Mouse (Mus musculus) heart, postnatal 0 days (tissue): ENCODE data around the gene 1700024P04Rik. TPM values are rescaled to one million over a fixed set of nuclear protein-coding genes. Genes with fewer than 3 reads are reported as not detected.

Source experiments
- ATAC-seq: fragments of 200-750 bp; cut with Nextera tagmentation; 2 replicates; pipeline ENCODE4 v1.8.0; 2017; ENCODE audit warnings: low read depth, moderate number of reproducible peaks, moderate library complexity; ENCODE audit not compliant: insufficient read depth
- DNase-seq: peaks from one replicate; pipeline ENCODE4 v3.0.0-alpha.2; 2016; ENCODE audit warnings: low spot score
- H3K27ac ChIP-seq: fragments of 300-500 bp; sonication (generic); 2 replicates; pipeline ENCODE4 v1.5.1; 2014; ENCODE audit warnings: low read depth, mild to moderate bottlenecking
- H3K27me3 ChIP-seq: fragments of 300-500 bp; sonication (generic); 2 replicates; pipeline ENCODE4 v1.6.1; 2014; ENCODE audit warnings: low read length, mixed read lengths; ENCODE audit not compliant: control insufficient read depth, insufficient read depth
- H3K36me3 ChIP-seq: fragments of 300-500 bp; sonication (generic); replicated peaks from 2 replicates; pipeline ENCODE4 v1.6.1; 2014; ENCODE audit warnings: low read length, mixed read lengths; ENCODE audit not compliant: control insufficient read depth, insufficient read depth
- H3K4me1 ChIP-seq: fragments of 300-500 bp; sonication (generic); 2 replicates; pipeline ENCODE4 v1.6.1; 2014; ENCODE audit warnings: antibody characterized with exemption; ENCODE audit not compliant: control insufficient read depth, insufficient read depth
- H3K4me2 ChIP-seq: fragments of 300-500 bp; sonication (generic); 2 replicates; pipeline ENCODE4 v1.6.1; 2014; ENCODE audit warnings: low read depth, mild to moderate bottlenecking, low read length, moderate library complexity
- H3K4me3 ChIP-seq: fragments of 300-500 bp; sonication (generic); 2 replicates; pipeline ENCODE4 v1.5.1; 2014; ENCODE audit warnings: low read depth, low read length
- H3K9ac ChIP-seq: fragments of 300-500 bp; sonication (generic); replicated peaks from 2 replicates; pipeline ENCODE4 v1.6.1; 2014; ENCODE audit warnings: low read depth, low read length, mixed read lengths
- H3K9me3 ChIP-seq: fragments of 300-500 bp; sonication (generic); replicated peaks from 2 replicates; pipeline ENCODE4 v1.6.1; 2016; ENCODE audit warnings: low read length; ENCODE audit not compliant: control insufficient read depth
- CTCF ChIP-seq: IDR thresholded peaks from 2 replicates; pipeline ENCODE4 v1.5.1; 2016; ENCODE audit warnings: antibody characterized with exemption, control low read depth, low read depth
- EP300 ChIP-seq: IDR thresholded peaks from 2 replicates; pipeline ENCODE4 v1.6.1; 2016; ENCODE audit warnings: antibody characterized with exemption, low read depth
- whole genome bisulfite sequencing: fragments of 180-500 bp; shearing (Covaris S2); extraction: QIAGEN DNeasy Blood & Tissue Kit; methylation state at CpG from one replicate; pipeline ENCODE4 v1.1.7; 2014; 5-methylcytosine and 5-hydroxymethylcytosine counted together
- polyA plus RNA-seq: library from polyadenylated mRNA; unstranded; fragments of >200 nt; fragmentation: Nextera tagmentation; extraction: Ambion mirVana; gene quantifications from 2 replicates; pipeline ENCODE4 v1.2.1, GENCODE M21; 2015
- total RNA-seq: library from RNA; depleted of rRNA; stranded (reverse); fragments of >200 nt; gene quantifications from 2 replicates; pipeline ENCODE4 v1.2.3, GENCODE M21; 2014; ENCODE audit warnings: low replicate concordance

The 1700024P04Rik gene
- total and polyA plus RNA-seq, 2 experiments from 2014 or later, result not detected

GRCm38 (mm10) chr13:98948146-98948545 lies 36.2 kb downstream of the 1700024P04Rik start:
- H3K9ac ChIP-seq, result no peak overlapping the region
- H3K27ac ChIP-seq, result no peak overlapping the region
- no peak overlapping the region for H3K4me3 ChIP-seq
- ATAC-seq (no peak), DNase-seq (no peak)
- H3K27me3 ChIP-seq, result no peaks in the 10 kb centered on the region
- no peaks in the 10 kb centered on the region for H3K36me3 ChIP-seq
- no peaks in the 10 kb centered on the region for H3K9me3 ChIP-seq
- H3K4me2 ChIP-seq, result no peak overlapping the region
- H3K4me1 ChIP-seq, result no peaks in the 10 kb centered on the region
- WGBS, result 68% methylated on average over 4 of the region's 4 CpGs
- no peak for TF ChIP-seq CTCF
- no peak for TF ChIP-seq EP300

GRCm38 (mm10) chr13:98946434-98946833 lies 37.9 kb downstream of the 1700024P04Rik start:
- Histone ChIP-seq H3K27me3 (no peaks in the 10 kb centered on the region), H3K9ac (no peak overlapping the region), H3K27ac (no peak overlapping the region), H3K9me3 (no peaks in the 10 kb centered on the region), H3K36me3 (no peaks in the 10 kb centered on the region), H3K4me2 (no peak overlapping the region), H3K4me3 (no peak overlapping the region), H3K4me1 (no peaks in the 10 kb centered on the region)
- WGBS, result 86% methylated on average over 7 of the region's 7 CpGs
- TF ChIP-seq CTCF (no peak), EP300 (no peak)
- no peak for DNase-seq
- ATAC-seq, result no peak

- no peak overlapping the region for H3K27ac ChIP-seq
- DNase-seq, result no peak
- H3K4me2 ChIP-seq, result no peak overlapping the region
- no peaks in the 10 kb centered on the region for H3K9me3 ChIP-seq
- no peak overlapping the region for H3K9ac ChIP-seq
- 69% methylated on average over 3 of the region's 3 CpGs for WGBS
- H3K4me1 ChIP-seq, result no peaks in the 10 kb centered on the region
- TF ChIP-seq EP300, result no peak
- no peak for TF ChIP-seq CTCF
- ATAC-seq, result no peak
- no peaks in the 10 kb centered on the region for H3K27me3 ChIP-seq
- no peak overlapping the region for H3K4me3 ChIP-seq
- no peaks in the 10 kb centered on the region for H3K36me3 ChIP-seq
Observed at GRCm38 (mm10) chr13:98945908-98946307, 38.5 kb downstream of the 1700024P04Rik start.

- Histone ChIP-seq H3K27me3 (no peaks in the 10 kb centered on the region), H3K36me3 (no peaks in the 10 kb centered on the region), H3K27ac (no peak overlapping the region), H3K4me1 (no peaks in the 10 kb centered on the region), H3K4me2 (no peak overlapping the region), H3K9ac (no peak overlapping the region), H3K9me3 (no peaks in the 10 kb centered on the region), H3K4me3 (no peak overlapping the region)
- WGBS, result 85% methylated on average over 4 of the region's 4 CpGs
- no peak for TF ChIP-seq EP300
- ATAC-seq (no peak), DNase-seq (no peak)
Observed at GRCm38 (mm10) chr13:98945381-98945780, 39.0 kb downstream of the 1700024P04Rik start.

- peak overlapping the region; percentile 24; the same call in 1 of the 2 replicates for H3K4me3 ChIP-seq
- DNase-seq, result peak; percentile 24
- H3K27ac ChIP-seq, result no peak overlapping the region
Observed at GRCm38 (mm10) chr13:98944620-98945081, 39.7 kb downstream of the 1700024P04Rik start.

GRCm38 (mm10) chr13:98942360-98942759 lies 42.0 kb downstream of the 1700024P04Rik start:
- ATAC-seq (no peak), DNase-seq (no peak)
- Histone ChIP-seq H3K36me3 (no peaks in the 10 kb centered on the region), H3K4me1 (no peaks in the 10 kb centered on the region), H3K27ac (no peak overlapping the region), H3K9me3 (no peaks in the 10 kb centered on the region), H3K4me3 (no peak overlapping the region), H3K9ac (no peak overlapping the region), H3K27me3 (no peaks in the 10 kb centered on the region), H3K4me2 (no peak overlapping the region)
- TF ChIP-seq EP300, result no peak
- no peak for TF ChIP-seq CTCF
- 51% methylated on average over 6 of the region's 6 CpGs for WGBS

More at GRCm38 (mm10) chr13:98944620-98945081, 39.7 kb downstream of the 1700024P04Rik start:
- H3K4me1 ChIP-seq, result no peaks in the 10 kb centered on the region
- 56% methylated on average over 7 of the region's 7 CpGs for WGBS
- no peak overlapping the region for H3K9ac ChIP-seq
- no peaks in the 10 kb centered on the region for H3K9me3 ChIP-seq
- no peaks in the 10 kb centered on the region for H3K36me3 ChIP-seq
- TF ChIP-seq EP300 (no peak), CTCF (no peak)
- peak overlapping the region; percentile 14; the same call in 1 of the 2 replicates for H3K4me2 ChIP-seq
- no peaks in the 10 kb centered on the region for H3K27me3 ChIP-seq
- no peak for ATAC-seq
